Mouse (Mus musculus) stomach, embryonic 16.5 days (tissue): ENCODE measurements around the gene Cfd. TPM values are rescaled to one million over a fixed set of nuclear protein-coding genes. Genes with fewer than 3 reads are reported as not detected.

Source experiments
- ATAC-seq: fragments of 200-750 bp; cut with Nextera tagmentation; 2 replicates; pipeline ENCODE4 v1.8.0; 2017; ENCODE audit warnings: moderate number of reproducible peaks, moderate TSS enrichment; ENCODE audit not compliant: insufficient read depth, low FRiP score
- H3K27ac ChIP-seq: fragments of 300-500 bp; sonication (generic); 2 replicates; pipeline ENCODE4 v1.5.1; 2014; ENCODE audit warnings: low read length
- H3K27me3 ChIP-seq: fragments of 300-500 bp; sonication (generic); 2 replicates; pipeline ENCODE4 v1.6.1; 2014; ENCODE audit warnings: low read length, control low read depth, mixed read lengths; ENCODE audit not compliant: control insufficient read depth, insufficient read depth
- H3K36me3 ChIP-seq: fragments of 300-500 bp; sonication (generic); 2 replicates; pipeline ENCODE4 v1.6.1; 2014; ENCODE audit warnings: low read length; ENCODE audit not compliant: control insufficient read depth, insufficient read depth
- H3K4me1 ChIP-seq: fragments of 300-500 bp; sonication (generic); 2 replicates; pipeline ENCODE4 v1.6.1; 2014; ENCODE audit warnings: low read length, control low read depth, mixed read lengths; ENCODE audit not compliant: control insufficient read depth, insufficient read depth
- H3K4me2 ChIP-seq: fragments of 300-500 bp; sonication (generic); 2 replicates; pipeline ENCODE4 v1.6.1; 2014; ENCODE audit warnings: low read depth, low read length, mixed read lengths
- H3K4me3 ChIP-seq: fragments of 300-500 bp; sonication (generic); replicated peaks from 2 replicates; pipeline ENCODE4 v1.5.1; 2014; ENCODE audit warnings: mild to moderate bottlenecking, low read length
- H3K9ac ChIP-seq: fragments of 300-500 bp; sonication (generic); 2 replicates; pipeline ENCODE4 v1.6.1; 2014; ENCODE audit warnings: low read length
- H3K9me3 ChIP-seq: fragments of 300-500 bp; sonication (generic); replicated peaks from 2 replicates; pipeline ENCODE4 v1.6.1; 2016; ENCODE audit warnings: low read length, control low read depth; ENCODE audit not compliant: control insufficient read depth
- WGBS: fragments of 180-500 bp; shearing (Covaris S2); extraction: QIAGEN DNeasy Blood & Tissue Kit; methylation state at CpG from one replicate; pipeline ENCODE4 v1.1.7; 2014; 5-methylcytosine and 5-hydroxymethylcytosine counted together
- polyA plus RNA-seq: library from polyadenylated mRNA; unstranded; fragments of >200 nt; fragmentation: Nextera tagmentation; extraction: Ambion mirVana; gene quantifications from 2 replicates; pipeline ENCODE4 v1.2.1, GENCODE M21; 2015

Gene Cfd
- polyA plus RNA-seq, 1 experiment from 2014 or later: not detected

DNA sequence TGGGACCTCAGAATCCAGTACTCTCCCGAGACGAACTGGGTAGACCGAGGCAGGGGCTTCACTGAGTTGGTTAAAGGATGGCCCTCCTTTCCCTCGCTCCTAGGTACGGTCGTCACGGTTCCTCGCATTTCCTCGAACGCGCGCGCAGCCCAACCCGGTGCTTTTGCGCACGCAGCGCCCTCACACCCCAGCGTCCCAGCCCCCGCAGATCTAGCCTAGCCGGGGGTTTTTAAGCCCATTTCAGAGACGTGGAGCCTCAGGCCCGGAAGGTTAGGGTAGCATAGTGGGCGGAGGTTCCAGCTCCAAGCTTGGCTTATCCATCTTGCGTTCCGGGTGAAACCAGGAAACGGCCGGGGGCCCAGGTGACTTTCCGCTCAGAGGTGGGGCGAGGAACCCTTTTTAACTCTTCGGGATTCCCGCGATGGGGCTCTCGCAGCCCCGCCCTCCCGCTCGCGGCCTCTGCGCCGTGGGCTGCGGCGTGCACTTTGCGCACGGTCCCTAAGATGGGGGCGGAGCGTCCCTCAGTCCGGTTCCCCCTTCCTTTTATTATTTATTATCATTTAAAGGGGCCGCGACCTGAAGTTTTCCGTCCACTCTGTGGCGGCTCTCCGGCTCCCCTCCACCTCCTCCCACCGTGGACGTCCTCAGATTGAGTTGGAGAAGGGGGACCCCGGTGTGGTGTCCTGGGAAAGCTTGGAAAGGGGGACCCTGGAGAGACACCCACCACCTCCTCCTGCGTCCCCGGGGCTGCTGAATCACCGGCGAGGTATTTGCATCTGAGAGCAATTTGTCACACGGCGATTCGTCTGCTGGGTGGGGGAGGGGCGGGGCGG is 36.1 kb downstream of the Cfd start, which contains the start of gene Arid3a:
Gene Arid3a (plus strand): TSS at position 553 of the 833 bp plus-strand sequence.
- peak within 1 kb of the TSS; percentile 95 for H3K27ac ChIP-seq
- peak; percentile 85 for ATAC-seq
- under 1% methylated on average over 63 of the region's 63 CpGs for WGBS
- peaks cover 20% of the 10 kb centered on the region for H3K4me1 ChIP-seq
- peak within 1 kb of the TSS; percentile 92 for H3K4me2 ChIP-seq
- peak within 1 kb of the TSS; percentile 85 for H3K4me3 ChIP-seq
- peak within 1 kb of the TSS; percentile 89 for H3K9ac ChIP-seq
- H3K9me3 ChIP-seq: no peaks in the 10 kb centered on the region
- H3K27me3 ChIP-seq: peaks cover 11% of the 10 kb centered on the region
- H3K36me3 ChIP-seq: peaks cover 8% of the 10 kb centered on the region; the same call in 1 of the 2 replicates

- Histone ChIP-seq H3K9me3 (no peaks in the 10 kb centered on the region), H3K27me3 (peaks cover 3% of the 10 kb centered on the region), H3K4me1 (peaks cover 26% of the 10 kb centered on the region), H3K4me2 (peak overlapping the region; percentile 92), H3K27ac (peak overlapping the region; percentile 95), H3K9ac (peak overlapping the region; percentile 89), H3K4me3 (peak overlapping the region; percentile 85), H3K36me3 (peaks cover 13% of the 10 kb centered on the region; the same call in 1 of the 2 replicates)
- peak; percentile 7; the same call in 1 of the 2 replicates for ATAC-seq
- 0% methylated on average over 54 of the region's 54 CpGs for WGBS
These were observed 36.8 kb downstream of the Cfd start for GRCm38 (mm10) chr10:79927324-79928029.

- peaks cover 33% of the 10 kb centered on the region for H3K4me1 ChIP-seq
- no peaks in the 10 kb centered on the region; the same call in 1 of the 2 replicates for H3K27me3 ChIP-seq
- peak overlapping the region; percentile 85 for H3K4me3 ChIP-seq
- H3K9me3 ChIP-seq: no peaks in the 10 kb centered on the region
- peak overlapping the region; percentile 95 for H3K27ac ChIP-seq
- H3K9ac ChIP-seq: peak overlapping the region; percentile 89
- peak overlapping the region; percentile 92 for H3K4me2 ChIP-seq
- WGBS: 2% methylated on average over 29 of the region's 29 CpGs
- no peak for ATAC-seq
- H3K36me3 ChIP-seq: peaks cover 13% of the 10 kb centered on the region; the same call in 1 of the 2 replicates
These were observed 37.5 kb downstream of the Cfd start for GRCm38 (mm10) chr10:79928030-79928694.

DNA sequence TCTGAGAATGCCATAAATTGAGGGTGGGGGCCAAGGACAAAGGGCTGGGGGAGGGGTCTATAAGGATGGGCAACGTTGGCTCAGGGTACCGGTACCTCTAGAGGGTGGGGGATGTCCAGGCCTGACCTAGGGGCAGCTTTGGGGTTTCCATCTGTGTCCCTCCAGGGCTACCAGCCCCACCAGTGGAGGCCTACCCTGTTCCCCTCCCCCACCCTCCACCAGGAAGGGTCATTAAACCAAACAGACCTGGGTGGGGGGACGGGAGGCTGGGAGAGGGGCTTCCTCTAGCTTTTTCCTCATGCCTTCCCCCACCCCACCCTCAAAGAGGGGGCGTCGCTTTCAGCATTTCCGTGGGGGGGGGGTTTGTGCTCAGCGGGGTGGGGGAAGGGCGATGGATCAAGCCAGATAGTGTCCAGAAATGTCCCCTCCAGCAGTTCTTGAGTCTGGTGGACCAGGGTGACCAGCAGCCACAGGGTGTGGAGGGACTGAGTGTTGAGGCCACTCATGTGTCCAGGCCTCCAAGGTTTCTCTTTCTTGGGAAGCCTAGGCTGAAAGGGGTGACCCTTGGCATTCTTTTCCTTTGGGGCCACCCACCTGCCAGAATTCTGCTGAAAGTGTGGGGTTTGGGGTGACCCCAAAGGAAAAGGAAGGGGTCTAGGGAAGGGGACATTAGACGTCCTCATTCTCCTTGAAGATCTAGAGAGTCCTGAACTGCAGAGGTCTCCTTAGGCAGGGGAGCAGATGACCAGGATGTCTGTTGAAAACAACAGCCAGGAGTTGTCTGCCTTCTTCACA is 38.5 kb downstream of the Cfd start:
- H3K27ac ChIP-seq: peak overlapping the region; percentile 55
- peak overlapping the region; percentile 89 for H3K9ac ChIP-seq
- peak overlapping the region; percentile 92 for H3K4me2 ChIP-seq
- no peaks in the 10 kb centered on the region for H3K27me3 ChIP-seq
- WGBS: 27% methylated on average over 9 of the region's 9 CpGs
- H3K4me1 ChIP-seq: peaks cover 42% of the 10 kb centered on the region
- ATAC-seq: no peak
- H3K9me3 ChIP-seq: no peaks in the 10 kb centered on the region
- peak overlapping the region; percentile 85 for H3K4me3 ChIP-seq
- H3K36me3 ChIP-seq: peaks cover 13% of the 10 kb centered on the region; the same call in 1 of the 2 replicates

GRCm38 (mm10) chr10:79929967-79930825 is 39.5 kb downstream of the Cfd start:
- 89% methylated on average over 18 of the region's 18 CpGs for WGBS
- Histone ChIP-seq H3K4me1 (peaks cover 53% of the 10 kb centered on the region), H3K36me3 (peaks cover 13% of the 10 kb centered on the region; the same call in 1 of the 2 replicates), H3K9ac (no peak overlapping the region), H3K4me2 (no peak overlapping the region), H3K4me3 (no peak overlapping the region), H3K9me3 (no peaks in the 10 kb centered on the region), H3K27ac (no peak overlapping the region), H3K27me3 (no peaks in the 10 kb centered on the region)
- ATAC-seq: no peak

DNA sequence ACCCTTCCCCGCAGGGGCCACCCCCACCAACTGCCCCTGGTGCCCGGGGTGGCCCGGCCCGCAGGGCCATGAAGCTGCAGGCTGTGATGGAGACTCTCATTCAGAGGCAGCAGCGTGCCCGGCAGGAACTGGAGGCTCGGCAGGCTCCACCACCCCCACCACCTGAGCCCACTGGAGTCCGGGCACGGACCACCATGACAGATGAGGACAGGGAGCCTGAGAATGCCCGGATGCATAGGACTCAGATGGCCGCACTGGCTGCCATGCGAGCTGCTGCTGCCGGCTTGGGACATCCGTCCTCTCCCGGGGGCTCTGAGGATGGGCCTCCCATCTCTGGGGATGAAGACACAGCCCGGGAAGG is 40.2 kb downstream of the Cfd start:
- Histone ChIP-seq H3K4me3 (no peak overlapping the region), H3K9ac (no peak overlapping the region), H3K4me1 (peaks cover 54% of the 10 kb centered on the region), H3K27ac (no peak overlapping the region), H3K4me2 (no peak overlapping the region), H3K36me3 (peaks cover 13% of the 10 kb centered on the region; the same call in 1 of the 2 replicates), H3K9me3 (no peaks in the 10 kb centered on the region), H3K27me3 (no peaks in the 10 kb centered on the region)
- 91% methylated on average over 16 of the region's 16 CpGs for WGBS
- ATAC-seq: no peak

GRCm38 (mm10) chr10:79931797-79932196 is 41.1 kb downstream of the Cfd start:
- no peak for ATAC-seq
- H3K4me2 ChIP-seq: no peak overlapping the region
- H3K36me3 ChIP-seq: peaks cover 13% of the 10 kb centered on the region; the same call in 1 of the 2 replicates
- no peak overlapping the region for H3K4me3 ChIP-seq
- no peaks in the 10 kb centered on the region for H3K27me3 ChIP-seq
- no peaks in the 10 kb centered on the region for H3K9me3 ChIP-seq
- peaks cover 59% of the 10 kb centered on the region for H3K4me1 ChIP-seq
- no peak overlapping the region for H3K27ac ChIP-seq
- no peak overlapping the region for H3K9ac ChIP-seq
- WGBS: 74% methylated on average over 9 of the region's 9 CpGs
